Mouse (Mus musculus): ENCODE data around the gene Map4.

GRCm38 (mm10) chr9:110116353-110116976, 185.2 kb downstream of the Map4 start:
- TF ChIP-seq CTCF (conservative IDR thresholded peaks at IDR 0.05 in 1 of 2, IDR thresholded peaks at IDR 0.05 in 1 of 2; ENCODE audit: low read depth in 2 of 2, low read length in 2 of 2) (no peak), TBP (conservative IDR thresholded peaks at IDR 0.05; ENCODE audit: low read depth, low read length) (no peak), NELFE (IDR thresholded peaks at IDR 0.05; ENCODE audit: low read depth, low read length) (no peak)

All from CH12.LX (cell line).